Mouse (Mus musculus) testis, adult 10 weeks (tissue): Measurements from ENCODE around the gene Phactr1. TPM values are rescaled to one million over a fixed set of nuclear protein-coding genes. Genes with fewer than 3 reads are reported as not detected.

Experiments used
- polyA plus RNA-seq: library from polyadenylated mRNA; stranded (reverse); fragments of 350-450 nt; fragmentation: Illumina TruSeq; extraction: RNeasy Lipid Tissue Mini Kit (QIAGEN cat#74804); gene quantifications from one replicate; pipeline ENCODE4 v1.2.3, GENCODE M21; 2014; ENCODE audit warnings: low read depth, low replicate concordance

The Phactr1 gene
- polyA plus RNA-seq = 55.4 TPM

DNA sequence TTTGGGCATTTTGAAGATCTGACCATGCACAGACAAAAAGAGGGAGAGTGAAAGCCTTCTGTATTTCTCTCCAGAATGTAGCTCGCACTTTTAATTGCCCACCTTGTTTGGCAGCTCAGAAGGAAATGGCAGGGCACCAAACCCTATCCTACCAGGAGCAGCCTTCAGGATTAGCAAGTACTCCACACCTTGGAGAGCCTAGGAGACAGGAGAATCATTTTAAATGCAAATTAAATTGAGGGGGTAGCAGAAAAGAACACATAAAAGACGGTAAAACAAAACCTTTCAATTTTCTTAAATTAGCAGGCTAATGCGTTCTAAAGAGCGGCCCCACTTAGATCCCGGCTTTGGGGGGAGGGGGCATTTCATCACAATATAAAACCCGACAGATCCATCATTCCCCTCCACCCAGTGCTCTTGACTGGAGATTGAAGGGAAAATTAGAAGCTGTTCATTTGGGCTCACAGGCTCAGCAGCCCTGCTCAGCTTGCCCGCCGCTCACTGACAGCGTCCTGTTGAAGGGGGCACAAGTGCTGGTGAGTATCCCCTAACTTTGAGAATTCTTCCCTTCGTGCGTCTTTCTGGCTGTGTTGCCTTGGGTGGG lies at the start of gene Phactr1:
Phactr1 (plus strand) TSS at position 233 of the 604 bp plus-strand sequence.

GRCm38 (mm10) chr13:43171020-43171710 lies 490.7 kb downstream of the Phactr1 start, which contains the start of gene Tbc1d7:
Gene Tbc1d7, minus strand, starts transcription at chr13:43171501.

